Mouse (Mus musculus) heart, adult 2 months (tissue): ENCODE results near the gene 9530003J23Rik.

Experiments
- EP300 ChIP-seq: fragments of 200-500 bp; IDR thresholded peaks from 2 replicates; pipeline ENCODE4 v1.6.1; 2011; ENCODE audit warnings: low read depth, low read length, control low read depth; ENCODE audit not compliant: insufficient read depth
- POLR2A ChIP-seq: fragments of 200-500 bp; IDR thresholded peaks from 2 replicates; pipeline ENCODE4 v1.6.1; 2011; ENCODE audit warnings: mild to moderate bottlenecking, low read depth, low read length, control low read depth; ENCODE audit not compliant: insufficient read depth

- TF ChIP-seq POLR2A (no peak), EP300 (no peak)
These were observed 48.0 kb upstream of the 9530003J23Rik start for GRCm38 (mm10) chr10:117286366-117286970.
